Mouse (Mus musculus): ENCODE measurements around the gene Arl14ep.

DNA sequence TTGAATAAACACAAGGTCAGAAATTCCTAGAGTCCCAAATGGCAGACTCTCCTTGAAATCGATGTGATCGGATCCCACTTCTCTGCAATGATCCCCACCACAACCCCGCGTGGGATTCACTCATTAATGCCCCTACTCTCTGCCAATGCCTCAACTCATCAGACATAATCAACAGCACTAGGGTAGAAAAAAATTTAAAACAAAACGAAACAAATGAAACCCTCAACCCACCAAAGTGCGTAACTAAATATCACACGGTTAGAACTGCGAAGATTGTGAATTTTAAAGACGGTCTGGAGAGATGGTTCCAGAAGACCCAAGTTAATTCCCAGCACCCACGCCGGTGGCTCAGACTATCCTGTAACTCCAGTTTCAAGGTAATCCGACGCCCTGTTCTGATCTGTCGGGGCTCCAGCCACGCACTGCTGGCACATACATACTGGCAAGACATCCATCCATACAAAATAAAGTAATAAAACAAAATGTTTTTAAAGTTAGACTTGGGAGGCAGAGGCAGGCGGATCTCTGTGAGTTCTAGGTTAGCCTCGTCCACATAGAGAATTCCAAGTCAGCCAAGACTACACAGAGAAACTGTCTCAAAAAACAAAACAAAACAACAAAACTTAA, 779 bp downstream of the Arl14ep start:
- no peak for TF ChIP-seq CTCF (IDR thresholded peaks at IDR 0.05; ENCODE audit: extremely low read depth, insufficient read depth, low read length)
- no peak for TF ChIP-seq POLR2A (IDR thresholded peaks at IDR 0.05; ENCODE audit: extremely low read depth, insufficient read depth, low read length)
